Mouse (Mus musculus) thymus, postnatal 14 days (tissue): ENCODE results near the gene Zdhhc23.

Experiments used
- DNase-seq: peaks from one replicate; pipeline ENCODE4 v3.0.0; 2021

Zdhhc23 gene

DNA sequence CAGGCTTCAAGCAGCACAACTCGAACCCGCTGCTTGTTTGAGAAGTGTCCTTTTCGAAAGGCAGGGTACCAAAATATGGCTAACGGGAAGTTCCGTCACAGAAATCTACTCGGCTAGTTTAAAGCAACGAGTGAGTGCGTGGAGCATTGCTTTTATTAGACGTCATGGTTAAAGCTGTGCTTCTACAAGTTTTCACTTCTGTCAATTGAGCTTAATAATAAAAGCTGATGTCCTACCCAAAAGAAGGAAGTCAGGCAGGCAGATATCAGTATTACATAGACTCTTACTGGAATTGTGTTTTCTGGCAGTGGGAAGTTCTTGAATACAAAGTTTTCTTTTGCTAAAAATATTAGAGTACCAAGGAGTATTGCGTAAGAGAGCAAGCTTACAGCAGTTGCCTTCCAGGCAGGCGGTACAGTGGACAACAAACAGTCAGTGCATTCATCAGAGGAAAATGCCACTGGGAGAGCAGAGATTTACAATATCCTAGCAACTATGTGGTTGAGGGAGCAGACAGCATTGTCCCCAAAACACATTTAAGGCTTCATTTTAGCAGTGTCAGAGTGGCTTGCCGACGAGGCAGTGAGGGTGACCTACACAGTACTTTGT is 13.7 kb downstream of the Zdhhc23 start:
- DNase-seq: no peak

- DNase-seq: no peak
These were observed 15.8 kb downstream of the Zdhhc23 start for GRCm38 (mm10) chr16:43963780-43964179.

DNA sequence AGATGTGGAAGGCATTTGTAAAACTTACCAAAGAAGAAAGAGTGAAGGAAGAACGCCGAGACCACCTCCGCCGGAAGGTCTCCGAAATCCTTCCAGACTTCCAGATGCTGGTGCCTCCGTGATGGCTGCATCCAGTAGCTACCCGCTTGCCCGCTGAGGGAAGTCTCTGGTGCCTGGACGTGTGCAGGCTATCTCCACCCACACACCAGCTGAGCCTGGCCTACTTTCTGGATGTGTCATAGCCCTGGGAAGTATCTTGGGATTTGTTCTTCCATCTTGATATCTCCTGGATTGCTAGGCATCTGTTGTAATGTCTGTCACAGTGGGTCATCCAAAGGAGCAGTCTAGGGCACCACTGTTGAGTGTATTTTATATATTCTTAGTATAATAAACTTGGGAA is 16.3 kb downstream of the Zdhhc23 start:
- DNase-seq: no peak

DNA sequence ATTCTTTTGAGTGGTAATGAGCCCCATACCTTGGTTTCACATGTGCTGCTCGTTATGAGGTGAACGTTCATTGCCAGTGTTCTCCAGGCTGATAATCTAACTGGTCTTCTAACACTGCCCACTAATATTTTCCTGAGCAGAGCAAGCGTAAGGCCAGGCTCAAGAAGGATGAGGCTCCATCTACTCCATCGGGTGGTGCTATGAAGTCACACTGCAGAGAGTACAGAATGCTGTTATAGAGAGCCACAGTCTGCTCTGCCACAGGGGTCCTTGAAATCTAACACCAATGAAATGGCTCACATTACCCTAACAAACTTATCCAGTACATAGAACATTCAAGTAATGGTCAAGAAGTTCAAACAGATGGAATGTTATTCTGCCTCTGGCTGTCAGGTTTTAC is 21.6 kb downstream of the Zdhhc23 start:
- no peak for DNase-seq

DNA sequence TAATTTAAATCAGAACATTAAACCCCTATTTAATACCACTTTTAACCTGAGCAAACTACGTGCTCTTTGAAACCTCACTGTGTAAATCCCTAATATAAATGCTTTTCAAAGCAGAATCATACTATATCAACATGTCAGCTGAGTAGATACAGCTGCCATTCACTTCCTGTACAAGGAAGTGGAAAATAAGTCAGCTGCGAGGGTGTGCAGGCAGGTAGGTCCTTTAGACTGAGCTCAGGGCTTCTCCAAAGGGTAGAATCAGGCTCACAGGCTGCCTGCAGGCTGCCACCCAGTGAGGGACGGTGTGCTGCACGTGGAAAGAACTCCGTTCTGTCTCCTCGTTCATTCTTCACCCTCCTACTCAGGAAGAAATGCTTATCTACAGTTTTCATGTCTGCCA is 24.7 kb downstream of the Zdhhc23 start:
- DNase-seq: peak; percentile 46

- no peak for DNase-seq
These were observed 28.0 kb downstream of the Zdhhc23 start for GRCm38 (mm10) chr16:43951591-43951990.

DNA sequence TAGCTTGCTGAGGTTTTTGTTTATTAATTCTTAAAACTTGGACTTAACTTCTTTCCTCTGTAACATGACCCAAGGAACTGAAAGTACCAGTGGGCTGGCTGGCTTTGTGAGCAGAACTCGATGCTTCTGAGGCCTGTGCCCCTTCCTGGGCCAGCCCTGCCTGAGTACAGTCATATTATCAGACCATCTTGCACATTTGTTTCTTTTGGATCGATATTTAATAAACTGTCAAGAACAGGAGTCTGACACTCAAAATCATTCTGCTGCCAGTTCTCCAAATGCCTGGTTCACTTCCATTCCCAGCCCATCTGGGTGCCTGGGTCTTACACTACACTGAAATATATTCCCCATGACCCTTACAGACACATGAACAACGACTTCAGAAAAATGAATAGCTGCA is 33.7 kb downstream of the Zdhhc23 start:
- DNase-seq: no peak

GRCm38 (mm10) chr16:43945351-43945750 is 34.2 kb downstream of the Zdhhc23 start:
- no peak for DNase-seq

DNA sequence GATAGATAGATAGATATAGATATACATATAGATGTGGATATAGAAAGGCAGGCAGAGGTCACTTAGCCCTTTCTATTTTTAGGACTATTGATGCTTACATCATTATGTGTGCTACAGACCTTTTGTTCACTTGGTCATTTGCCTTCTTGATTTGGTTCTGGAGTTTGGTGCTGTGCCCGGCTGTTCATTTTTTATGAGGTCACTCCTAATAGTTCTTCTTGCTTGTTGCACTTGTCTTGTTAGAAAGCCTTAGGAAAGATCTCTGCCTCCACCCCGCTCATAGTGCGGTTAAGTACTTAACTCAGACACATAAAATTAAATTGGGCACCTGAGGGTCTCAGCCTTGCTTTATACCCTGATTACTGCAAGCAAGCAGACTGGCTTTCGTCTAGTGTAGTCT is 38.7 kb downstream of the Zdhhc23 start:
- DNase-seq: no peak

- no peak for DNase-seq
These were observed 43.7 kb downstream of the Zdhhc23 start for GRCm38 (mm10) chr16:43935892-43936291.

DNA sequence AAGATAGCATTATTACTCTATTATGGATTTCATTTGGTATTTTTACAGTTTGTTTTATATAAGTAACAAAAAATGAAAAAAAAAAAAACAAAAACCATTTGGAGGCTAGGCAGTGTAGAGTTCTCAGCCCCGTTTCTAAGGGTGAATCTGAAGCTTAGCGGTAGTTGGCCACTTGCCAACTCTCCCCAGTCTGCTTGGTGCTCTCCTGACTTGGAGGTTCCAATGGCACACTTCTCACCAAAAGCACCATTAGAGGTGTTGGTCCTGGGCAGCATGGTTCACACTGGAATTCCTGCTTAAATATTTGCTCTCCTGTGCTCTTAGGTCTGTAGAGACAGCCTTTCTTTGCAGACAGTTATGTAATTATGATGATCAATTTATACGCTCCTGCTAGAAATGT is 44.2 kb downstream of the Zdhhc23 start:
- DNase-seq: no peak

- DNase-seq: no peak
These were observed 44.7 kb downstream of the Zdhhc23 start for GRCm38 (mm10) chr16:43934856-43935255.

- DNase-seq: no peak
These were observed 46.5 kb downstream of the Zdhhc23 start for GRCm38 (mm10) chr16:43933041-43933440.

GRCm38 (mm10) chr16:43932319-43932718 is 47.3 kb downstream of the Zdhhc23 start:
- DNase-seq: no peak

- no peak for DNase-seq
These were observed 48.1 kb downstream of the Zdhhc23 start for GRCm38 (mm10) chr16:43931502-43931901.

DNA sequence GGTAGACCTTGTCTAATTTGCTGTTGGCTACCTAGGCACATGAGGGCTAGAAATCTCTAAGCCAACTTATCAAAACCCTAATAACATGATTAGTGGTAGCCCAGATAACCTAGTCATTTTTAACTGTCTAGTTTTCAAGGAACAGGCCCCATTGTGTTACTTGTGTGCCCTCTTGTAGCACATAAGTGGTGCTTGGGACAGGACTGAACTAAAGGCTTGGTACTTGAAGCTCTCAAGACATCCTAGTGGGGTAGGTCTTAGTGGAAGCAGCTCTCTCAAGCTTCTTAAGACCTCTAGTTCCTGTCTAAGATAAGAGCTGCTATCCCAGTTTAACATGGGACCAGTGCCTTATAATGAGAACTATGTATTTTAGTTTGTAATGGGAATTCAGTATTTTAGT is 49.0 kb downstream of the Zdhhc23 start:
- no peak for DNase-seq

DNA sequence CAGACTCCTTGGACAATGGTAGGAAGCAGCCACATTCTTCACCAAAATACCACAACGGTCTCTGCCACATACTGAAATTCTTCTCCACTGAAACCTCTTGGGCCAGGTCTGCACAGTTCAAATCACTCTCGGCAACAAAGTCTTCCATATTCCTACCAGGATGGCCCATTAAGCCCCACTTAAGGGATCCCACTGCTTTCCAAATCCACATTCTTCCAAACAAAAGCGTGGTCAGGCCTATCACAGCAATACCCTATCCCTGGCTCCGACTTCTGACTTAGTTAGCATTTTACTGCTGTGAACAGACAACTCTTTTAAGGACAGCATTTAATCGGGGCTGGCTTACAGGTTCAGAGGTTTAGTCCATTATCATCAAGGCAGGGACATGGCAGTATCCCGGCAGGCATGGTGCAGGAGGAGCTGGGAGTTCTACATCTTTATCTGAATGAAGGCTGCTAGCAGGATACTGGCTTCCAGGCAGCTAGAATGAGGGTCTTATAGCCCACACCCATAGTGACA is 53.2 kb downstream of the Zdhhc23 start, which contains the start of gene Qtrt2:
Qtrt2 (minus strand) TSS at position 469 of the 519 bp plus-strand sequence.
- no peak for DNase-seq

DNA sequence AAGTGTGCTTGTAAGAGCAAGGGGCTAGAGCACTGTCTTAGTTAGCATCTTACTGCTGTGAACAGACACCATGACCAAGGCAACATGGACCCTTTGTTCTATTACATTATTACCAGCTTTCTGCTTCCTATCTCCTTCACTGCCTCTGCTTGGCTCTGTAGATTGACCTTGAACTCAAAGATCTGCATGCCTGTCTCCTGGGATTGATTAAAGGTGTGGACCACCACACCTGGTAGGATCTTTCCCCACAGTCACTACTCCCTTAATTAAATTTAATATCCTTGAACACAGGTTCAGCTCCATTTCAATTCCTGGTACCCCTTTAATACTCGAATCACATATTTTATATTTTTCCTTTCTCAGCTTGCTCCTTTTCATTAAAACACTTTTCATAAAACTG is 53.7 kb downstream of the Zdhhc23 start:
- no peak for DNase-seq

DNA sequence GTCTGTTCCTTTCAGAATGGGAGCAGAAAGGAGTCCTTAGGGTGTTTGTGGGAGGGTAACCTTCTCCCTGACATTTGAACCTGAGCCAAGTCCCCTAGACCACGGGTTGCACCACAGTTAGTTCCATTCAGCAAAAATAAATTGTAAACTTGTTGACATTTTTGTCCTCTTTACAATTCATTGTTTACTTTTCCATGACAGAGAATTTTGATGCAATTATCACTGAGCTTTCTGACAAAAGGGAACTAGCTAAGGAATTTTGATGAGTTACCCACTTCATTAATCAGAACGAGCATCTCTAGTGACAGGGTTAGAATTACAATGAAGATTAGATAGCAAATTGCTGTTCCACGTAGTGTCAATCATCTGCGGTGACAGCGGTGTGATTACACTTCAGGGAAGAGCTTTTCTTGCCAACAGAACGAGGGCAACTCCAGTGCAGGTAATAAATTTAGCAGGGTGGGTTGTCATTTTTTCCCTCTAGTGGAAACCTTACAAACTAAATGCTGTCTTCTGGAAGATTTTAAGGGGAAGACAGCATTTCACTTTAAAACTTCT is 54.5 kb downstream of the Zdhhc23 start:
- no peak for DNase-seq

DNA sequence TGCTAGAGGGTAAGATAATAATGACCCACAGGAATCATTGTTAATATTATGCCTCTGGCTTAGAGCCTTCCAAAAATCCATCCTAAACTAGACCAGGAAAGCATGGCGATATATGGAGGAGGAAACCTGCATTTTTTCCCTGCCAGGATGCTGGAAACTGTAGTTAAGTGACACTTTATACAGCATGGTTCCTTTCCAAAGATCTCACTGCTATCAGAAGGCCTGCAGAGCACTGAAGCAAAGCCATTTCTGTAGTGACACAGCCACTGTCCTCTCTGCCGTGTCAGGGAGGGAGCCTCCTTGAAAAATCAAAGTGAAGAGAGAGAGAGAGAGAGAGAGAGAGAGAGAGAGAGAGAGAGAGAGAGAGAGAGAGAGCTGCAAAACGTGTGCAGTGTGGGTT is 57.0 kb downstream of the Zdhhc23 start:
- DNase-seq: no peak

- DNase-seq: no peak
These were observed 57.6 kb downstream of the Zdhhc23 start for GRCm38 (mm10) chr16:43922024-43922423.

DNA sequence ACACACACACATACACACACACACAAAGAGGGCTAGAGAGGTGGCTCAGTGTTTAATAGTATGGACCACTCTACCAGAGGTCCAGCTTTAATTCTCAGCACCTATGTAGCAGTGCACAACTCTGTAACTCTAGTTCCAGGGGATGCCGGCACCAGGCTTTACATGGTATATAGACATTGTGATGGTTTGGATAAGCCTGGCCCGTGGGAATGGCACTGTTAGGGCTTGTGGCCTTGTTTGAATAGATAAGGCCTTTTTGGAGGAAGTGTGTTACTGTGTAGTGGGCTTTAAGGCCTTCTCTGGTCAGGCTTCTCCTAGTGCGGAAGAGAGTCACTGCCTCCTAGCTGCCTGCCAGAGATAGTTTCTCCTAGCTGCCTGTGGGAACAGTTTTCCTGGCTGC is 60.7 kb downstream of the Zdhhc23 start:
- no peak for DNase-seq
